Mouse (Mus musculus): ENCODE results near the gene Ank3. TPM values are rescaled to one million over a fixed set of nuclear protein-coding genes. Genes with fewer than 3 reads are reported as not detected.

Gene Ank3
- polyA plus RNA-seq, 1 experiment from 2014 or later, result 136 TPM

DNA sequence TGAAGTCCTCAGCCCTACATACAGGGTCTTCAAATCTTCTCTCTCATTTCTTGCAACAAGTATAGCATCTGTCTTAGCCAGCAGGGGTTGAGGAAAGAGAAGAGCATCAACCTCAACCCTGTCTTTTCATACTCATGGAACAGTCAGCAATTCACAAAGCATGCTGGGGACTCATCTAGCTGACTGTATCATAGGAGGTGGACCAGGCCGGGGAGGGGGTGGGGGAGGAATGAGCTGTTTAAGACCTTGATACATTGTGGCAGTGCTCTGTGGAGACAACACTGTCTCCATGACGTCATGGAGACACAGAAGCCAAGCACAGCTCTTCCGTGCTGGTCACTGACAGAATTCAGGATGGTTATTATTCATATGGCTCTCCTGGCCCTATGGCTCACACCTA is 344.0 kb downstream of the Ank3 start:
- 70% methylated on average over 3 of the region's 3 CpGs for WGBS
- no peaks in the 10 kb centered on the region for H3K27me3 ChIP-seq (ENCODE audit: control insufficient read depth, insufficient read depth, low read length)
- ATAC-seq (ENCODE audit: low FRiP score), result no peak
- no peak overlapping the region for H3K4me3 ChIP-seq (replicated peaks; ENCODE audit: low read length)
- H3K27ac ChIP-seq, result no peak overlapping the region
- H3K9ac ChIP-seq, result no peak overlapping the region
- no peaks in the 10 kb centered on the region for H3K36me3 ChIP-seq (replicated peaks; ENCODE audit: control insufficient read depth, insufficient read depth)
- H3K4me1 ChIP-seq (replicated peaks; ENCODE audit: control insufficient read depth, insufficient read depth, low read length), result peaks cover 45% of the 10 kb centered on the region
- no peaks in the 10 kb centered on the region for H3K9me3 ChIP-seq (ENCODE audit: control insufficient read depth, low read length)
- no peak overlapping the region for H3K4me2 ChIP-seq (replicated peaks)
- no peak for DNase-seq (ENCODE audit: low spot score)

DNA sequence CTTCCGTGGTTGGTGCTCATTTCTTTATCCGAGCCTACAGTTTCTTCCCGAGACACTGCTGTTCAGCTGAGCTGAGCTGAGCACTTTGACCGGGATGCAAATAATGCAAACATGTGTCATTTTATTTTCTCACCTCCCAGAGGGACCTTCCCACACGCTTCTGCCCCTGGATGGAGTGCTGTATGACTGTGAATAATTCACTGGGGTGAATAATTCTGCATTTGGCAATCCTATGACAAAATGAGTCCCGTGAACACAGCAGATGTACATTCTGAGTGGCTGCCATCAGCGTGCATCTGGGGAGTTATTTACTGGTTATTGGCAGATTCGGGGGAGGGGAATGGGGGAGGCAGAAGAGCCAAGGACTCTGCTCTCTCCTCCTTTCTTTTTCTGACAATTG is 345.6 kb downstream of the Ank3 start:
- H3K9ac ChIP-seq, result no peak overlapping the region
- ATAC-seq (ENCODE audit: low FRiP score), result peak; percentile 59; the same call in 1 of the 2 replicates
- peak; percentile 50 for DNase-seq (ENCODE audit: low spot score)
- peaks cover 49% of the 10 kb centered on the region for H3K4me1 ChIP-seq (replicated peaks; ENCODE audit: control insufficient read depth, insufficient read depth, low read length)
- H3K9me3 ChIP-seq (ENCODE audit: control insufficient read depth, low read length), result no peaks in the 10 kb centered on the region
- no peak overlapping the region for H3K4me3 ChIP-seq (replicated peaks; ENCODE audit: low read length)
- no peaks in the 10 kb centered on the region for H3K36me3 ChIP-seq (replicated peaks; ENCODE audit: control insufficient read depth, insufficient read depth)
- WGBS, result 22% methylated on average over 8 of the region's 8 CpGs
- H3K27me3 ChIP-seq (ENCODE audit: control insufficient read depth, insufficient read depth, low read length), result no peaks in the 10 kb centered on the region
- H3K4me2 ChIP-seq (replicated peaks), result no peak overlapping the region
- 0 out of 2 replicates have a peak overlapping the region, but pooled peaks have one; percentile 41 for H3K27ac ChIP-seq

DNA sequence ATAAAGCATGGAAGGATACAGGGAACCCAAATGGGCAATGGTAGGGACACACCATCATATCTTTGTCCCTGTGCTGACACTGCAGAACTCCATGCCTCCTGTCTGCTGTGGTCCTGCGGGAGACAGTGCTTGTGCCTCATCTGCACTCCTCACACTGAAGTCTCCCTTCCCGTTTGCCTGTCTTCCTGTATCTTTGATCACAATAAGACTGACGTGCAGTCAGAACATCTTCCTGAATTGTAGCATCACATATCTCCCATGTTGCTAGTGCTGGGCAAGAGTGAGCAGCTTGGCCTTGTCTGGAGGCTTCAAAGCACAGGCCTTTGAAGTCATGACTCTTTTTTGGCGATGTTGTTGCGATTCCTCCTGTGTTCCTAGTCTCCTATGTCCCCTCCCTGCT is 346.3 kb downstream of the Ank3 start:
- 60% methylated on average over 5 of the region's 5 CpGs for WGBS
- Histone ChIP-seq H3K27me3 (ENCODE audit: control insufficient read depth, insufficient read depth, low read length) (no peaks in the 10 kb centered on the region), H3K4me1 (replicated peaks; ENCODE audit: control insufficient read depth, insufficient read depth, low read length) (peaks cover 55% of the 10 kb centered on the region)

DNA sequence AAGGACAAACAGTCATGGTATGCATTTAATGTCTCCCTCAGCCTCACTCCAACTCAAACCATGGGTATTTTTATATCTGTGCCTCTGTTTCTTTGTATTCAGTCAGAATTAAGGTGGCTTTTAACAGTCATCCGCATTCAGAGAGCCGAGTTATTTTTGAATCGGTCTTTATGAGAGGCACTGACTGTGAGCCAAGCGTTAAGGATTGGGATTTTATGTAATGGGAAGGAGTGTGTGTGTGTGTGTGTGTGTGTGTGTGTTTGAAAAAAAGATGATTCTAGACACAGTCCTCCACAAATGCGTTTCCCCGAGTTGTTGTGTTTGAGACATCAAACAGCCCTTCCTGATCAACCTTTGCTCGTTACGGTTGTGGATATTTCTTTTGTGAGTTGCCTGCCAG is 347.7 kb downstream of the Ank3 start:
- no peak overlapping the region for H3K9ac ChIP-seq
- H3K27me3 ChIP-seq (ENCODE audit: control insufficient read depth, insufficient read depth, low read length), result no peaks in the 10 kb centered on the region
- no peak overlapping the region for H3K4me3 ChIP-seq (replicated peaks; ENCODE audit: low read length)
- no peak overlapping the region for H3K27ac ChIP-seq
- DNase-seq (ENCODE audit: low spot score) (no peak), ATAC-seq (ENCODE audit: low FRiP score) (no peak)
- H3K9me3 ChIP-seq (ENCODE audit: control insufficient read depth, low read length), result no peaks in the 10 kb centered on the region
- peaks cover 65% of the 10 kb centered on the region for H3K4me1 ChIP-seq (replicated peaks; ENCODE audit: control insufficient read depth, insufficient read depth, low read length)
- H3K36me3 ChIP-seq (replicated peaks; ENCODE audit: control insufficient read depth, insufficient read depth), result no peaks in the 10 kb centered on the region
- no peak overlapping the region for H3K4me2 ChIP-seq (replicated peaks)
- 75% methylated on average over 8 of the region's 8 CpGs for WGBS

More for the DNA sequence above, 346.3 kb downstream of the Ank3 start:
- DNase-seq (ENCODE audit: low spot score) (no peak), ATAC-seq (ENCODE audit: low FRiP score) (no peak)
- H3K4me2 ChIP-seq (replicated peaks), result no peak overlapping the region
- H3K36me3 ChIP-seq (replicated peaks; ENCODE audit: control insufficient read depth, insufficient read depth), result no peaks in the 10 kb centered on the region
- no peak overlapping the region for H3K4me3 ChIP-seq (replicated peaks; ENCODE audit: low read length)
- H3K9me3 ChIP-seq (ENCODE audit: control insufficient read depth, low read length), result no peaks in the 10 kb centered on the region
- H3K9ac ChIP-seq, result no peak overlapping the region
- peak overlapping the region; percentile 56 for H3K27ac ChIP-seq

DNA sequence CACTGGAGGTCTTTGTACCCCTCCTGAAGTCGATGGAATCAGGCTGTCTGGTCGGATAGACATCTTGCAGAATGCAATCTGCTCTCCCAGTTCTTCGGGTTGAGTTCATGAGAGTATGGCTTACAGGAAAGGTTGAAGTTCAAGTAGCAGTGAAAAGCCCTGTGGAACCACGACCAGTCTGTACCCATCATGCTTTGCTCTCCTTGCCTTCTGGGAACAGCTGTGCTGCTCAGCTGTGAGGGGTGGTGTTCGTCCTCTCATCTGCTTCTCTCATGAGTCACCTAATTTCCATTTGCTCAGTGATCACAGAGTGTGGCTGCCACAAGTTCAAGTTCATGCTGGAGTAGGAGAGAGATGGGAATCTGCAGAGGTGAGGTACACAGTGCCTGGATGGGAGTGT is 348.2 kb downstream of the Ank3 start:
- H3K4me1 ChIP-seq (replicated peaks; ENCODE audit: control insufficient read depth, insufficient read depth, low read length), result peaks cover 69% of the 10 kb centered on the region
- H3K4me3 ChIP-seq (replicated peaks; ENCODE audit: low read length), result no peak overlapping the region
- no peak overlapping the region for H3K4me2 ChIP-seq (replicated peaks)
- ATAC-seq (ENCODE audit: low FRiP score), result no peak
- no peaks in the 10 kb centered on the region for H3K27me3 ChIP-seq (ENCODE audit: control insufficient read depth, insufficient read depth, low read length)
- H3K36me3 ChIP-seq (replicated peaks; ENCODE audit: control insufficient read depth, insufficient read depth), result no peaks in the 10 kb centered on the region
- DNase-seq (ENCODE audit: low spot score), result no peak
- H3K9me3 ChIP-seq (ENCODE audit: control insufficient read depth, low read length), result no peaks in the 10 kb centered on the region
- WGBS, result 53% methylated on average over 5 of the region's 5 CpGs
- no peak overlapping the region for H3K9ac ChIP-seq
- H3K27ac ChIP-seq, result no peak overlapping the region

DNA sequence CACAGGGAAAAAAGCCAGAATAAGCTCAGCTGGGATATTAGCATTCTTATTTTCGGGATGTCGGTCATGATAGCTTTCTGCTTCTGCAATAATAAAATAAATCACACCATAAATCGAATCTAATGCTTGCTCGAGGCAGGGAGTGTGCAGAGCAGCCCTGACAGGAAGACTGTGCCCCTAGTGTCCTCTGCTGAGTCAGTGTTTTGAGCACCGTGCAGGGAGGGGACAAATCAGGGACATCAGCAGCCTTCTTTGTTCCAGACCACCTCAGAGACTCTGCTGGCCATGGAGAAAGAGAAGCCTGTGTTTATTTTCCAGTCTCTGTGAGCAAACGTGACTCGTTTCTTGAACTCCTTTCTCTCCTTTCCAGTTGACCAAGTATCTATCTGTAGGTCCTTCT is 352.8 kb downstream of the Ank3 start:
- 0 out of 2 replicates have a peak overlapping the region, but pooled peaks have one; percentile 13 for H3K4me2 ChIP-seq (replicated peaks)
- H3K4me1 ChIP-seq (replicated peaks; ENCODE audit: control insufficient read depth, insufficient read depth, low read length), result peaks cover 33% of the 10 kb centered on the region
- H3K36me3 ChIP-seq (replicated peaks; ENCODE audit: control insufficient read depth, insufficient read depth), result no peaks in the 10 kb centered on the region
- 28% methylated on average over 7 of the region's 7 CpGs for WGBS
- peak overlapping the region; percentile 45 for H3K9ac ChIP-seq
- peak; percentile 61; the same call in 1 of the 2 replicates for ATAC-seq (ENCODE audit: low FRiP score)
- no peaks in the 10 kb centered on the region for H3K9me3 ChIP-seq (ENCODE audit: control insufficient read depth, low read length)
- H3K27me3 ChIP-seq (ENCODE audit: control insufficient read depth, insufficient read depth, low read length), result no peaks in the 10 kb centered on the region
- H3K27ac ChIP-seq, result peak overlapping the region; percentile 81
- DNase-seq (ENCODE audit: low spot score), result peak; percentile 42
- no peak overlapping the region for H3K4me3 ChIP-seq (replicated peaks; ENCODE audit: low read length)

DNA sequence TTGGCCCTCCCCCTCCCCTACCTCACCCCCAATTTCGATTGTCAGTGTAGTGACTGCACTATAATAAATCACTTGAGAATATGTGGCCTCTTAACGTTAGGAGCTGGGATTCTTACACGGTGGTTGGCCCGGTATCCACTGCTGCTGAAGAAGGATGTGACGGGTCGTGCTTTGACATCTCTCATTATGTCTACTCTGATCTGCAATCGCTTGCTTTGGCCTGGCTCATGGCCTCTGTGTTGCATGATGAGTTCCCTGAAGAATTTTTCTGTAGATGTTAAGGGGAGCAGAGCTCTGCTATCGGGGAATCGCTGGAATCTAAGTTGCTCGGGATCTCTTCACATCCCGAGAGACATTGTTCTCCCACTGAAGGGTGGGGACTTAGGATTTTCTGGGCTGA is 354.9 kb downstream of the Ank3 start:
- WGBS, result 64% methylated on average over 11 of the region's 11 CpGs
- Histone ChIP-seq H3K27ac (no peak overlapping the region), H3K4me1 (replicated peaks; ENCODE audit: control insufficient read depth, insufficient read depth, low read length) (peaks cover 25% of the 10 kb centered on the region), H3K4me3 (replicated peaks; ENCODE audit: low read length) (no peak overlapping the region), H3K9ac (no peak overlapping the region), H3K36me3 (replicated peaks; ENCODE audit: control insufficient read depth, insufficient read depth) (no peaks in the 10 kb centered on the region), H3K4me2 (replicated peaks) (no peak overlapping the region), H3K9me3 (ENCODE audit: control insufficient read depth, low read length) (no peaks in the 10 kb centered on the region), H3K27me3 (ENCODE audit: control insufficient read depth, insufficient read depth, low read length) (no peaks in the 10 kb centered on the region)
- no peak for ATAC-seq (ENCODE audit: low FRiP score)
- DNase-seq (ENCODE audit: low spot score), result no peak

DNA sequence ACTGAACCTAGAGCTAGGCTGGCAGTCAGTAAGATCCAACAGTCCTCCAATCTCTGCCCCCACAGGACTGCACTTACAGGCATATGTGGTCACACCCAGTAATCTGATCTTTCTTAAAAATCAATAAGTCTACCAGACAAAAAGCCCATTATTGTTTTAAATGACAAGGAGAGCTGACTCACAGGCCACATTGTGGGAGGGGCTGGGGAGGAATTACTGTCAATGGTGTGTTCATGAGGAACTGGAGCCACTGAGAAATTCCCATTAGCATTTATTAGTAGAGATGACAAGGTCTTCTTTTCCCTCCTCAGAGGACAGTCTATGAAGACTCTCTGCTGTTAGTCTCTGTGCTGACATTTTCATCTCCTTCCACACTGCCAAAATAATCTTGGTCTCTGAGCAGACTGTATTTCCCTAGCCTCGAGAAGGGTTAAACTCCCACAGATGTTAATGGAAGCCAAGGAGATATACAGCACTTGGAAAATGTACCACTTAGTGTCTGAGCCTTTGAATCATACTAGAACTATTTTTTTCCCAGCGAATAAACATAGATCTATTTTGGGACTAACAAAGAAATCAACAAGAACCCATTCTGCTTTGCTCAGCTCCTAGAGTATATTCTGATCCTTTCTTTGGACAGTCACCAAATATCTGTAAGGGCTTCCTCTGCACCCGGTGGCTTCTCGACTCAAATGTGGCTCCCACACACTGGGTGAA is 358.5 kb downstream of the Ank3 start:
- Histone ChIP-seq H3K9me3 (ENCODE audit: control insufficient read depth, low read length) (no peaks in the 10 kb centered on the region), H3K4me2 (replicated peaks) (no peak overlapping the region), H3K4me3 (replicated peaks; ENCODE audit: low read length) (no peak overlapping the region), H3K4me1 (replicated peaks; ENCODE audit: control insufficient read depth, insufficient read depth, low read length) (0 out of 2 replicates have a peak, but pooled peaks cover 3% of the 10 kb centered on the region), H3K27ac (no peak overlapping the region), H3K36me3 (replicated peaks; ENCODE audit: control insufficient read depth, insufficient read depth) (no peaks in the 10 kb centered on the region), H3K9ac (no peak overlapping the region), H3K27me3 (ENCODE audit: control insufficient read depth, insufficient read depth, low read length) (no peaks in the 10 kb centered on the region)
- DNase-seq (ENCODE audit: low spot score), result no peak
- no peak for ATAC-seq (ENCODE audit: low FRiP score)
- whole genome bisulfite sequencing, result 83% methylated on average over 4 of the region's 4 CpGs

DNA sequence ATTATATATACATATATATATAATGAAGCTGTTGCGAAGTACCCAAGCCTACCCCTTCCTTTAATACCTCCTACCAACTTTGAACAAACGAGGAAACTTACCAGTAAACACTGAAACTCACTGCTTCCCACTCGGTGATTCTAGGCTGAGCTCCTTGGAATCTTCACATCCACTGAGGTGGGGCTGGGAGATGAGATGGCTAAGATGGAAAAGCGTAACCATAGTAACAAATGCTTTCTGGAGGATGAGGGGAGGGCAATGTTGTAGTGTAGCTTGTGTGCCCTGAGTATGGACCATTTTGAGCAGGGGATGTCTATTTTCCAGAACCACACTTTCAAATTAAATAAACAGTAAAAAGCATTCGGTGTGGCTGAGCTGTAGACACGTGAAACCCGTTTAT is 364.4 kb downstream of the Ank3 start:
- ATAC-seq (ENCODE audit: low FRiP score) (no peak), DNase-seq (ENCODE audit: low spot score) (no peak)
- 70% methylated on average over 7 of the region's 7 CpGs for WGBS
- Histone ChIP-seq H3K36me3 (replicated peaks; ENCODE audit: control insufficient read depth, insufficient read depth) (no peaks in the 10 kb centered on the region), H3K4me1 (replicated peaks; ENCODE audit: control insufficient read depth, insufficient read depth, low read length) (peaks cover 16% of the 10 kb centered on the region), H3K9ac (no peak overlapping the region), H3K27me3 (ENCODE audit: control insufficient read depth, insufficient read depth, low read length) (no peaks in the 10 kb centered on the region), H3K9me3 (ENCODE audit: control insufficient read depth, low read length) (no peaks in the 10 kb centered on the region), H3K4me2 (replicated peaks) (no peak overlapping the region), H3K27ac (peak overlapping the region; percentile 58; the same call in 1 of the 2 replicates), H3K4me3 (replicated peaks; ENCODE audit: low read length) (no peak overlapping the region)
